Mouse (Mus musculus) macrophage (primary cell): ENCODE results near the gene Rnaseh2a. TPM values are rescaled to one million over a fixed set of nuclear protein-coding genes. Genes with fewer than 3 reads are reported as not detected.

Experiments
- H3K27ac ChIP-seq: fragments of 350-480 bp; formaldehyde crosslinking; 2 replicates; pipeline ENCODE4 v1.9.0; 2021
- H3K36me3 ChIP-seq: fragments of 350-480 bp; formaldehyde crosslinking; 2 replicates; pipeline ENCODE4 v1.9.0; 2021; ENCODE audit errors: inconsistent target
- H3K4me3 ChIP-seq: fragments of 350-480 bp; formaldehyde crosslinking; 2 replicates; pipeline ENCODE4 v1.9.0; 2021; ENCODE audit errors: inconsistent target
- H3K79me2 ChIP-seq: fragments of 350-480 bp; formaldehyde crosslinking; 2 replicates; pipeline ENCODE4 v1.9.0; 2021; ENCODE audit errors: inconsistent target
- WGBS: methylation state at CpG from one replicate; pipeline ENCODE4 v1.1.7; 2026; ENCODE audit warnings: inconsistent platforms; ENCODE audit not compliant: missing documents; 5-methylcytosine and 5-hydroxymethylcytosine counted together
- polyA plus RNA-seq: library from polyadenylated mRNA; stranded (reverse); fragments of 250-400 nt; gene quantifications from 3 replicates; pipeline ENCODE4 v1.2.4, GENCODE M21; 2018; ENCODE audit warnings: inconsistent platforms

Gene Rnaseh2a
- polyA plus RNA-seq, 1 experiment from 2014 or later: 15.9 TPM

- no peak within 1 kb of the TSS for H3K4me3 ChIP-seq
- no peak within 1 kb of the TSS for H3K27ac ChIP-seq
- no peaks in the 10 kb centered on the region for H3K79me2 ChIP-seq
- 2% methylated on average over 44 of the region's 50 CpGs for WGBS
- no peaks in the 10 kb centered on the region for H3K36me3 ChIP-seq
Measured at GRCm38 (mm10) chr8:84936962-84937546, 32.5 kb downstream of the Rnaseh2a start, which contains the start of gene Mast1. Gene Mast1, minus strand, starts transcription at chr8:84937359.

GRCm38 (mm10) chr8:84936041-84936961 is 33.3 kb downstream of the Rnaseh2a start:
- WGBS: 25% methylated on average over 21 of the region's 23 CpGs
- H3K79me2 ChIP-seq: no peaks in the 10 kb centered on the region
- no peak overlapping the region for H3K27ac ChIP-seq
- H3K36me3 ChIP-seq: no peaks in the 10 kb centered on the region
- no peak overlapping the region for H3K4me3 ChIP-seq

GRCm38 (mm10) chr8:84935489-84935888 is 34.1 kb downstream of the Rnaseh2a start:
- 3% methylated on average over 12 of the region's 14 CpGs for WGBS
- Histone ChIP-seq H3K79me2 (no peaks in the 10 kb centered on the region), H3K4me3 (no peak overlapping the region), H3K27ac (no peak overlapping the region), H3K36me3 (no peaks in the 10 kb centered on the region)

- WGBS: 5% methylated on average over 15 of the region's 15 CpGs
- H3K4me3 ChIP-seq: no peak overlapping the region
- H3K27ac ChIP-seq: no peak overlapping the region
- no peaks in the 10 kb centered on the region for H3K36me3 ChIP-seq
- H3K79me2 ChIP-seq: no peaks in the 10 kb centered on the region
Measured at GRCm38 (mm10) chr8:84934860-84935259, 34.7 kb downstream of the Rnaseh2a start.

- H3K36me3 ChIP-seq: no peaks in the 10 kb centered on the region
- no peak overlapping the region for H3K27ac ChIP-seq
- no peak overlapping the region for H3K4me3 ChIP-seq
- 80% methylated on average over 13 of the region's 16 CpGs for WGBS
- no peaks in the 10 kb centered on the region for H3K79me2 ChIP-seq
Measured at GRCm38 (mm10) chr8:84933767-84934559, 35.6 kb downstream of the Rnaseh2a start.

- Histone ChIP-seq H3K27ac (no peak overlapping the region), H3K36me3 (no peaks in the 10 kb centered on the region), H3K4me3 (no peak overlapping the region), H3K79me2 (no peaks in the 10 kb centered on the region)
- WGBS: 84% methylated on average over 13 of the region's 13 CpGs
Measured at GRCm38 (mm10) chr8:84930582-84930981, 39.0 kb downstream of the Rnaseh2a start.

- no peak overlapping the region for H3K4me3 ChIP-seq
- WGBS: 11% methylated on average over 46 of the region's 52 CpGs
Measured at GRCm38 (mm10) chr8:84928456-84929306, 40.9 kb downstream of the Rnaseh2a start.

GRCm38 (mm10) chr8:84927513-84927912 is 42.1 kb downstream of the Rnaseh2a start:
- 79% methylated on average over 1 of the region's 1 CpGs for WGBS
- no peak overlapping the region for H3K4me3 ChIP-seq
- H3K36me3 ChIP-seq: no peaks in the 10 kb centered on the region
- H3K27ac ChIP-seq: no peak overlapping the region
- H3K79me2 ChIP-seq: no peaks in the 10 kb centered on the region

More at GRCm38 (mm10) chr8:84928456-84929306, 40.9 kb downstream of the Rnaseh2a start:
- Histone ChIP-seq H3K36me3 (no peaks in the 10 kb centered on the region), H3K27ac (no peak overlapping the region), H3K79me2 (no peaks in the 10 kb centered on the region)

GRCm38 (mm10) chr8:84925557-84925956 is 44.0 kb downstream of the Rnaseh2a start:
- no peak overlapping the region for H3K27ac ChIP-seq
- no peaks in the 10 kb centered on the region for H3K79me2 ChIP-seq
- H3K4me3 ChIP-seq: no peak overlapping the region
- 21% methylated on average over 7 of the region's 7 CpGs for WGBS
- no peaks in the 10 kb centered on the region for H3K36me3 ChIP-seq

GRCm38 (mm10) chr8:84921596-84921995 is 48.0 kb downstream of the Rnaseh2a start:
- H3K27ac ChIP-seq: no peak overlapping the region
- 63% methylated on average over 2 of the region's 2 CpGs for WGBS
- no peak overlapping the region for H3K4me3 ChIP-seq
- H3K36me3 ChIP-seq: no peaks in the 10 kb centered on the region
- no peaks in the 10 kb centered on the region for H3K79me2 ChIP-seq

- Histone ChIP-seq H3K27ac (no peak overlapping the region), H3K79me2 (no peaks in the 10 kb centered on the region), H3K4me3 (no peak overlapping the region), H3K36me3 (no peaks in the 10 kb centered on the region)
- WGBS: 89% methylated on average over 11 of the region's 15 CpGs
Measured at GRCm38 (mm10) chr8:84918646-84919045, 50.9 kb downstream of the Rnaseh2a start.

- Histone ChIP-seq H3K79me2 (no peaks in the 10 kb centered on the region), H3K4me3 (no peak overlapping the region), H3K27ac (no peak overlapping the region), H3K36me3 (no peaks in the 10 kb centered on the region)
- WGBS: 72% methylated on average over 19 of the region's 20 CpGs
Measured at GRCm38 (mm10) chr8:84917781-84918180, 51.8 kb downstream of the Rnaseh2a start.

GRCm38 (mm10) chr8:84915269-84915668 is 54.3 kb downstream of the Rnaseh2a start:
- WGBS: 93% methylated on average over 8 of the region's 8 CpGs
- Histone ChIP-seq H3K27ac (no peak overlapping the region), H3K36me3 (peaks cover 6% of the 10 kb centered on the region; the same call in 1 of the 2 replicates), H3K79me2 (peaks cover 6% of the 10 kb centered on the region), H3K4me3 (no peak overlapping the region)

- WGBS: 43% methylated on average over 4 of the region's 4 CpGs
- H3K36me3 ChIP-seq: peaks cover 8% of the 10 kb centered on the region; the same call in 1 of the 2 replicates
- no peak overlapping the region for H3K4me3 ChIP-seq
- no peak overlapping the region for H3K27ac ChIP-seq
- peaks cover 19% of the 10 kb centered on the region for H3K79me2 ChIP-seq
Measured at GRCm38 (mm10) chr8:84913960-84914359, 55.6 kb downstream of the Rnaseh2a start.
